Mouse (Mus musculus): ENCODE results near the gene Bpgm. TPM values are rescaled to one million over a fixed set of nuclear protein-coding genes. Genes with fewer than 3 reads are reported as not detected.

Gene Bpgm
- polyA plus RNA-seq, 1 experiment from 2014 or later: 30.7 TPM

GRCm38 (mm10) chr6:34525499-34525924 is 49.5 kb downstream of the Bpgm start:
- POLR2A ChIA-PET: no interaction called here
- CTCF ChIA-PET: interaction anchor here (1.5 to 3.1 kb wide), 2 partner anchors 14 to 23 kb away, joined by 4 to 6 read pairs; no protein-coding TSS in a partner anchor
- TF ChIP-seq CTCF (IDR thresholded peaks at IDR 0.05): no peak
- no peaks in the 10 kb centered on the region for H3K27me3 ChIP-seq
- DNase-seq (ENCODE audit: low read depth, low spot score): no peak
- ATAC-seq: no peak
- in situ Hi-C loops (cut with MboI; ENCODE audit: low pct_unique_long_range_greater_than_20kb): no loop called here

GRCm38 (mm10) chr6:34525927-34526326 is 49.9 kb downstream of the Bpgm start:
- ChIA-PET CTCF (interaction anchor here (1.5 to 3.1 kb wide), 2 partner anchors 13 to 23 kb away, joined by 4 to 6 read pairs; no protein-coding TSS in a partner anchor), POLR2A (no interaction called here)
- in situ Hi-C loops (cut with MboI; ENCODE audit: low pct_unique_long_range_greater_than_20kb): no loop called here
- no peak for TF ChIP-seq CTCF (IDR thresholded peaks at IDR 0.05)
- H3K27me3 ChIP-seq: no peaks in the 10 kb centered on the region
- DNase-seq (ENCODE audit: low read depth, low spot score) (no peak), ATAC-seq (no peak)

- H3K27me3 ChIP-seq: no peaks in the 10 kb centered on the region
- POLR2A ChIA-PET: no interaction called here
These were observed 50.4 kb downstream of the Bpgm start for GRCm38 (mm10) chr6:34526389-34526788.

GRCm38 (mm10) chr6:34528131-34528530 is 52.1 kb downstream of the Bpgm start:
- in situ Hi-C loops (cut with MboI; ENCODE audit: low pct_unique_long_range_greater_than_20kb): no loop called here
- no peak for ATAC-seq
- ChIA-PET CTCF (no interaction called here), POLR2A (no interaction called here)
- DNase-seq (ENCODE audit: low read depth, low spot score): no peak
- no peaks in the 10 kb centered on the region for H3K27me3 ChIP-seq
- TF ChIP-seq CTCF (IDR thresholded peaks at IDR 0.05): no peak

More at GRCm38 (mm10) chr6:34526389-34526788, 50.4 kb downstream of the Bpgm start:
- no peak for TF ChIP-seq CTCF (IDR thresholded peaks at IDR 0.05)
- ATAC-seq: no peak
- no peak for DNase-seq (ENCODE audit: low read depth, low spot score)
- CTCF ChIA-PET: interaction anchor here (1.5 kb wide), 1 partner anchor 22 kb away, joined by 4 read pairs; no protein-coding TSS in a partner anchor
- in situ Hi-C loops (cut with MboI; ENCODE audit: low pct_unique_long_range_greater_than_20kb): no loop called here

- DNase-seq (ENCODE audit: low read depth, low spot score) (no peak), ATAC-seq (no peak)
- in situ Hi-C loops (cut with MboI; ENCODE audit: low pct_unique_long_range_greater_than_20kb): no loop called here
These were observed 54.0 kb downstream of the Bpgm start for GRCm38 (mm10) chr6:34529992-34530391.

GRCm38 (mm10) chr6:34533055-34533454 is 57.0 kb downstream of the Bpgm start:
- TF ChIP-seq CTCF (IDR thresholded peaks at IDR 0.05): no peak
- DNase-seq (ENCODE audit: low read depth, low spot score) (no peak), ATAC-seq (no peak)
- ChIA-PET POLR2A (no interaction called here), CTCF (no interaction called here)
- in situ Hi-C loops (cut with MboI; ENCODE audit: low pct_unique_long_range_greater_than_20kb): no loop called here
- H3K27me3 ChIP-seq: no peaks in the 10 kb centered on the region

More at GRCm38 (mm10) chr6:34529992-34530391, 54.0 kb downstream of the Bpgm start:
- TF ChIP-seq CTCF (IDR thresholded peaks at IDR 0.05): no peak
- ChIA-PET POLR2A (no interaction called here), CTCF (interaction anchor here (1.2 to 1.4 kb wide), 2 partner anchors 18 to 26 kb away, joined by 3 to 4 read pairs; no protein-coding TSS in a partner anchor)
- H3K27me3 ChIP-seq: no peaks in the 10 kb centered on the region

- DNase-seq (ENCODE audit: low read depth, low spot score): no peak
- no peak for ATAC-seq
- ChIA-PET CTCF (no interaction called here), POLR2A (no interaction called here)
- no peak for TF ChIP-seq CTCF (IDR thresholded peaks at IDR 0.05)
- H3K27me3 ChIP-seq: no peaks in the 10 kb centered on the region
- in situ Hi-C loops (cut with MboI; ENCODE audit: low pct_unique_long_range_greater_than_20kb): no loop called here
These were observed 57.9 kb downstream of the Bpgm start for GRCm38 (mm10) chr6:34533896-34534295.

GRCm38 (mm10) chr6:34542866-34543265 is 66.9 kb downstream of the Bpgm start:
- in situ Hi-C loops (cut with MboI; ENCODE audit: low pct_unique_long_range_greater_than_20kb): no loop called here
- H3K27me3 ChIP-seq: no peaks in the 10 kb centered on the region
- ATAC-seq (no peak), DNase-seq (ENCODE audit: low read depth, low spot score) (no peak)
- no peak for TF ChIP-seq CTCF (IDR thresholded peaks at IDR 0.05)
- ChIA-PET CTCF (no interaction called here), POLR2A (interaction anchor here (0.5 kb wide), 1 partner anchor 204 kb away, joined by 3 read pairs; no protein-coding TSS in a partner anchor)

GRCm38 (mm10) chr6:34543303-34544206 is 67.5 kb downstream of the Bpgm start:
- in situ Hi-C loops (cut with MboI; ENCODE audit: low pct_unique_long_range_greater_than_20kb): no loop called here
- no peak for TF ChIP-seq CTCF (IDR thresholded peaks at IDR 0.05)
- DNase-seq (ENCODE audit: low read depth, low spot score) (no peak), ATAC-seq (no peak)
- ChIA-PET CTCF (no interaction called here), POLR2A (interaction anchor here (0.5 kb wide), 1 partner anchor 203 kb away, joined by 3 read pairs; no protein-coding TSS in a partner anchor)
- H3K27me3 ChIP-seq: no peaks in the 10 kb centered on the region

GRCm38 (mm10) chr6:34544207-34544602 is 68.2 kb downstream of the Bpgm start:
- DNase-seq (ENCODE audit: low read depth, low spot score): no peak
- in situ Hi-C loops (cut with MboI; ENCODE audit: low pct_unique_long_range_greater_than_20kb): no loop called here
- TF ChIP-seq CTCF (IDR thresholded peaks at IDR 0.05): no peak
- H3K27me3 ChIP-seq: no peaks in the 10 kb centered on the region
- POLR2A ChIA-PET: no interaction called here
- ATAC-seq: no peak
- CTCF ChIA-PET: no interaction called here

- CTCF ChIA-PET: interaction anchor here (1.2 kb wide), 1 partner anchor 217 kb away, joined by 3 read pairs; no protein-coding TSS in a partner anchor
- no peaks in the 10 kb centered on the region for H3K27me3 ChIP-seq
- DNase-seq (ENCODE audit: low read depth, low spot score): no peak
- ATAC-seq: no peak
- in situ Hi-C loops (cut with MboI; ENCODE audit: low pct_unique_long_range_greater_than_20kb): no loop called here
- TF ChIP-seq CTCF (IDR thresholded peaks at IDR 0.05): no peak
- POLR2A ChIA-PET: interaction anchor here (0.5 kb wide), 1 partner anchor 42 kb away, joined by 7 read pairs; no protein-coding TSS in a partner anchor
These were observed 69.3 kb downstream of the Bpgm start for GRCm38 (mm10) chr6:34545286-34545685.
